Mouse (Mus musculus) spleen, adult 2 months (tissue): ENCODE data around the gene Krt39. TPM values are rescaled to one million over a fixed set of nuclear protein-coding genes. Genes with fewer than 3 reads are reported as not detected.

Experiments
- DNase-seq, 2 experiments: peaks; one replicate each; pipeline versions ENCODE4 v3.0.0 to v3.0.0-alpha.2; 2012 to 2021; ENCODE audit warnings: low spot score in 2 of 2, low read depth in 1 of 2
- H3K27ac ChIP-seq: fragments of 200-500 bp; 2 replicates; pipeline ENCODE4 v1.5.1; 2012; ENCODE audit warnings: low read length, inconsistent platforms; ENCODE audit not compliant: insufficient read depth
- H3K27me3 ChIP-seq: fragments of 200-500 bp; 2 replicates; pipeline ENCODE4 v1.6.1; 2012; ENCODE audit warnings: mild to moderate bottlenecking, moderate library complexity, low read length, inconsistent platforms; ENCODE audit not compliant: control insufficient read depth, insufficient read depth
- H3K36me3 ChIP-seq: fragments of 200-500 bp; 2 replicates; pipeline ENCODE4 v1.6.1; 2012; ENCODE audit warnings: mild to moderate bottlenecking, low read length, inconsistent platforms; ENCODE audit not compliant: control insufficient read depth, insufficient read depth
- H3K4me1 ChIP-seq: fragments of 200-500 bp; 2 replicates; pipeline ENCODE4 v1.6.1; 2011; ENCODE audit warnings: inconsistent platforms; ENCODE audit not compliant: control insufficient read depth, insufficient read depth, insufficient read length
- H3K4me3 ChIP-seq: fragments of 200-500 bp; 2 replicates; pipeline ENCODE4 v1.5.1; 2011; ENCODE audit warnings: mild to moderate bottlenecking, inconsistent platforms; ENCODE audit not compliant: insufficient read depth, insufficient read length; ENCODE audit errors: extremely low read depth
- CTCF ChIP-seq: fragments of 200-500 bp; IDR thresholded peaks from 2 replicates; pipeline ENCODE4 v1.5.1; 2011; ENCODE audit warnings: mild to moderate bottlenecking, inconsistent platforms; ENCODE audit not compliant: insufficient read depth, insufficient read length, insufficient replicate concordance; ENCODE audit errors: extremely low read depth
- POLR2A ChIP-seq: fragments of 200-500 bp; IDR thresholded peaks from 2 replicates; pipeline ENCODE4 v1.6.1; 2011; ENCODE audit warnings: low read depth, low read length, inconsistent platforms
- WGBS: fragments of 180-500 bp; shearing (Covaris S2); methylation state at CpG from one replicate; pipeline ENCODE4 v1.1.7; 2018; 5-methylcytosine and 5-hydroxymethylcytosine counted together
- polyA plus RNA-seq: library from polyadenylated mRNA; depleted of rRNA; stranded (reverse); fragments of >200 nt; gene quantifications from 2 replicates; pipeline ENCODE4 v1.2.3, GENCODE M21; 2012

Gene Krt39
- polyA plus RNA-seq, 1 experiment = not detected

DNA sequence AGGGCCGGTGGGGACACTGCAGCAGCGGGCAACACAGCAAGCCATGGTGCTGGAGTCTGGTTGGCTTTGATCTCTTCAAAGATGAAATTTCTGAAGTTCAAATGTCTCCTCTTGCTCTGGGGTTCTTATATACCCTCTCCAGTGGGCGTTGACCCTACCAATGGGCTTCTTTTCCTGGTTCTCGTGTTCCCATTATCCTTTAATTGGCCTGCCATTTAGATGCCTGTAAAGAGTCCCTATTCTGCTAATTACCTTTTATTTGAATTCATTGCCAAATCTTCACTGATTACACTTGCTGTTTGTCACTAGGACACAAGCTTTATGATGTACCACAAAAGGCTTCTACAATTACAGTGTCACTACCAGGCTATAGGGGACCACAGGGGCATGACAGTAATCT, 29.6 kb upstream of the Krt39 start, which contains the start of gene Krtap3-3:
Krtap3-3 (minus strand) TSS at position 101 of the 400 bp plus-strand sequence.
- Histone ChIP-seq H3K36me3 (no peaks in the 10 kb centered on the region), H3K4me1 (no peaks in the 10 kb centered on the region), H3K4me3 (no peak within 1 kb of the TSS), H3K27ac (no peak within 1 kb of the TSS), H3K27me3 (no peaks in the 10 kb centered on the region)
- 70% methylated on average over 4 of the region's 4 CpGs for WGBS
- no peak for DNase-seq
- TF ChIP-seq CTCF (no peak), POLR2A (no peak)

DNA sequence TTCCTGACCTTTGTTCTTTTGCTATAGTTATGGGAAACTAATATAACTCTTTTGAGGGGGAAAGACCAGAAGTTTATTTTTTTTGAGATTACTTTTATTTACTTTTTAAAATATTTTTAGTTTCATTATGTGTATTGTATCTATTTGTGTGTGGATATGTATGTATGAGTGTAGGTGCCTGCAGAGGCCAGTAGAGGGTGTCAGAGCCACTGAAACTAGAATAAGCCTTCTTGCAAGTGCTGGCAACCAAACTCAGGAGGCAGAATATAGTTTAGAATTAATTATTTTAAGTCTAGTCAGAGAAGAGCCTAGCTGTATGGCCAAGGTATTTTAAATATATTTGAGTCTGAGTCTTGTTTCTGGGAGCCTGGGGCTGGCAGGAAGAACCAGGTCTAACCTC, 26.8 kb upstream of the Krt39 start:
- Histone ChIP-seq H3K4me1 (no peaks in the 10 kb centered on the region), H3K36me3 (no peaks in the 10 kb centered on the region), H3K4me3 (no peak overlapping the region), H3K27me3 (no peaks in the 10 kb centered on the region), H3K27ac (no peak overlapping the region)
- TF ChIP-seq POLR2A (no peak), CTCF (no peak)
- no peak for DNase-seq

DNA sequence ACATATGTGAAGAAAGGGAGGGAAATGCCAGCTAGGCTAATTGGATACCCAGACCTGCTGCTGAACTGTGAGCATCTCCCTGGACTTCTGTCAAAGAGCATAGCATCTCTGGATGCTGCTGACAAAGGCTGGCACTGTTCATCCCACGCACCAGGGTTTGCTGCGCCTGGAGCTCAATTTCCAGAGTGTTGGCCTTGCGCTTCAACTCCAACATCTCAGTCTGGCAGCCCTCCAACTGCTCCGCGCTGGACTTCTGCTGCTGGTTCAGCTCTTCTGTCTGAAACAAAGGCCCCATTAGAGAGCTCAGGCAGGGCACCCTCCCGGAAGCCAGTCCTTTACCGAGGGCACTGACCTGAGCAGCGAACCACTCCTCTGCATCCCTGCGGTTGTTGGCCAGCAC, 18.6 kb upstream of the Krt39 start:
- no peak for DNase-seq
- Histone ChIP-seq H3K36me3 (no peaks in the 10 kb centered on the region), H3K27me3 (no peaks in the 10 kb centered on the region), H3K27ac (no peak overlapping the region), H3K4me1 (no peaks in the 10 kb centered on the region), H3K4me3 (no peak overlapping the region)
- TF ChIP-seq CTCF (no peak), POLR2A (no peak)
- WGBS = 89% methylated on average over 9 of the region's 9 CpGs

DNA sequence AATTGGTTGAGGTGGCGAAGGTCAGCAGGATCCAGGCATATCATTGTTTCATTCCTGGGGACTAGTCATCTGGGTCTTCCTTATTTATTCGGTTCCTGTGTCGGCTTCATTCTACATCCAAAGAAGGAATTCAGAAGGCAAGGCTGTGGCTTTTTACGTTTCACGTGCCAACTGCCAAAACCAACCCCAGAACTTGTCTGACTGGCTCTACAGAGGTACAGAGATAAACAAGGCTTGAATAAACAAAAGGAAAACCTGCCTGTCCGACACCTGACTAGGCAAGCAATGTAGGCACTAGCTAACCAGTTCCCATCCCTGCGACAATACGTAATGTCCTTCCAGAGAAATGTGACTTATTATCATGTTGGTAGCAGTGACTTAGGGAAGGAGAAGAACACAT, 7.0 kb downstream of the Krt39 start:
- 89% methylated on average over 8 of the region's 8 CpGs for WGBS
- Histone ChIP-seq H3K27ac (no peak overlapping the region), H3K4me1 (no peaks in the 10 kb centered on the region), H3K4me3 (no peak overlapping the region), H3K36me3 (no peaks in the 10 kb centered on the region), H3K27me3 (no peaks in the 10 kb centered on the region)
- TF ChIP-seq POLR2A = no peak
- TF ChIP-seq CTCF = no peak
- DNase-seq = no peak

DNA sequence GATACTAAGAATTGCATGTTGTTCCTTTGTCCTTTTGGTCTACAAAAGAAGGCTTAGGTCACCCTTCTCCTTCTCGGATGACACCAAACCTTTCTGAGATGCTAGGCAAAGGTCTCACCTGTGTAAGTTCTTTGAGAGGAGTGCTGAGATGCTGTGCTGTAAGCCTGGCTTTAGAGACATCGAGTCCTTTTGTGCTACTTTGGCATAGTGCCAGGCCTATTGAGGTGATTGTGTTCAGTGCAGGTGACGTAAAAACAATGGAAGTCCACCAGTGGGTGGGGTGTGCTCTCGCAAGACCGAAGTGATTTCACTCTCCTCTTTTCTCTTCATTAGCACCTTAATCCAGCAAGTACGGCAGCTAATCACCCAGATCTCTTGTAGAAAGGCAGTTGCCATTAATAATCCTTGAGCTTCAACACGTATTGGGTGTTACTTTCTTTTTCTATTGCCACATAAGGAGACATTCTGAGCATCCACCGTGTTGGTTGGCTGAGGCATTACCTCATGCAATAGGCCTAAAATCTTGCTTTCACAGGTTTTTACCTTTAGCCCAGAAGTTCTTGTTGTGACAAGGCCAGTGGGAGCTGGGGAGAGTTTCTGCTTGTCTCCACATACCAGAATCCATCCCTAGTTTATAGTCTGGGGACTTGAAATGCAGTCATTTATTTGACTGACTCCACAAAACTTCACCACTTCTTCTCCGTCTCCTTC, 20.9 kb downstream of the Krt39 start:
- Histone ChIP-seq H3K27ac (no peak overlapping the region), H3K4me1 (no peaks in the 10 kb centered on the region), H3K27me3 (no peaks in the 10 kb centered on the region), H3K36me3 (no peaks in the 10 kb centered on the region), H3K4me3 (no peak overlapping the region)
- TF ChIP-seq CTCF (no peak), POLR2A (no peak)
- no peak for DNase-seq
- WGBS = 86% methylated on average over 9 of the region's 9 CpGs

DNA sequence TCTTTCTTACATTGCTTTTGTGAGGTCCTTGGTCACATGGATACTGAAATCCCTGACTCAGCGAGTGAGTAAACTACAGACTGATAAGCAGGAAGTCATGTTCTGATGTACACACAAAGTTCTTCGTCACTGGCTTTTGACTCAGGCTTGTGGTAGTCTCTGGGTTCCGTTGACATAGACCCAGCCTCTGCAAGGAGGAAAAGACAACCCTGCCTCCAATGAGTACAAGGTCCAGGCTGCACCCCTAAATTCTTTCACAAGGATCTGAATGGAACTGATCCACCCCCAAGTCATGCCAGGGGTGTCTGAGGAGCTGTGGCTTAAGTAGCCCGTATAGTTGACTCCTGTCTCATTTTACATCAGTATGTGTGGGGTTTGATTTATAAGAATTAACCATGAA, 24.7 kb downstream of the Krt39 start:
- no peak for DNase-seq
- 75% methylated on average over 4 of the region's 4 CpGs for WGBS
- no peaks in the 10 kb centered on the region for H3K4me1 ChIP-seq
- H3K27ac ChIP-seq = no peak overlapping the region
- H3K4me3 ChIP-seq = no peak overlapping the region
- no peaks in the 10 kb centered on the region for H3K36me3 ChIP-seq
- H3K27me3 ChIP-seq = no peaks in the 10 kb centered on the region
- TF ChIP-seq CTCF (no peak), POLR2A (no peak)

DNA sequence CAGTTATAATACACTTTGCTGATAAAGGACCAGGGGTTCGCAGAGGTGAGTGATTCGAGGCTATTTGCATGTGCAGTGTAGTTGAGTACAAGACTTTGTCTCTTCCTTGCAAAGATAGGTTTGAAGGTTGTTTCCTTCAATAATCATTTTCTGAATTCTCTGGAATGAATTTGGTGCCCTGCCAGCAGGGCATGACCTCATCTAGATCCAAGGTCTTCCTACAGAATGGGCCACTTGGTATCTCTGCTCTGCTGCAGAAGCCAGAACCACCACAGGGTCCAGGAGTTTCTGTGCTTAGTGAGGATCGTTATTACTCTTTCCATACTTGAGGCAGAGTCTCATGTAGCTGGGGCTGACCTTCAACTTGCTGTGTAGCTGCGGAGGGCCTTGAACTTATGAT, 26.4 kb downstream of the Krt39 start:
- Histone ChIP-seq H3K27ac (no peak overlapping the region), H3K4me3 (no peak overlapping the region), H3K27me3 (no peaks in the 10 kb centered on the region), H3K4me1 (no peaks in the 10 kb centered on the region), H3K36me3 (no peaks in the 10 kb centered on the region)
- TF ChIP-seq POLR2A = no peak
- TF ChIP-seq CTCF = no peak
- DNase-seq = no peak
- WGBS = 86% methylated on average over 4 of the region's 4 CpGs
